Mouse (Mus musculus) embryonic fibroblast, embryonic 13.5 days (primary cell): ENCODE data around the gene Rgr.

Source experiments
- CTCF ChIP-seq: IDR thresholded peaks from 2 replicates; pipeline ENCODE4 v1.5.1; 2011; ENCODE audit warnings: mild to moderate bottlenecking, control low read depth, low read length, moderate library complexity, borderline replicate concordance; ENCODE audit not compliant: insufficient read depth
- POLR2A ChIP-seq: IDR thresholded peaks from 2 replicates; pipeline ENCODE4 v1.6.1; 2011; ENCODE audit warnings: low read depth, mild to moderate bottlenecking, control low read depth, low read length, moderate library complexity

- TF ChIP-seq POLR2A (no peak), CTCF (no peak)
Measured at GRCm38 (mm10) chr14:37006489-37006888, 42.3 kb downstream of the Rgr start.
